Mouse (Mus musculus) thymus, postnatal 10 days (tissue): ENCODE data around the gene Cfap299.

ENCODE experiments used
- DNase-seq, 2 experiments: peaks; one replicate each; pipeline ENCODE4 v3.0.0; 2021; ENCODE audit warnings: low spot score in 2 of 2

Cfap299 gene

DNA sequence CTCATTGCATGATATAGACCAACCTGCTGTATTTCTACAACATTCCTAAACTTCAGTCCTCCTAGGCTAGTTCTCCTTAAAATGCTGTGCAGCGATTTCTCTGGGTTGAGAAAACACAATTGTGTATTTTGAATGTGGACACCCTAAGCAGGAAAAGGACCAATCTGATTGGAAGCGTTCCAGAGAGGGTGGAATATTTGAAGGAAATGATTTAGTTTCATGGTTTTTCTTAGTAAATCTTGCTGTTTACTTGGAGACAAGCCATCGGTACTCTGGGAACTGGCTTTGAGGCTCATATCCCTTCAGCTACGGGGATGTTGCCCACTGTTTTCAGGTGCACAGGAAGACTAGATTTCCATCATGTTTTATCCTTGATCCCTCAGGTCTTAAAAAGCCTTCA lies 288.3 kb downstream of the Cfap299 start:
- DNase-seq: no peak

DNA sequence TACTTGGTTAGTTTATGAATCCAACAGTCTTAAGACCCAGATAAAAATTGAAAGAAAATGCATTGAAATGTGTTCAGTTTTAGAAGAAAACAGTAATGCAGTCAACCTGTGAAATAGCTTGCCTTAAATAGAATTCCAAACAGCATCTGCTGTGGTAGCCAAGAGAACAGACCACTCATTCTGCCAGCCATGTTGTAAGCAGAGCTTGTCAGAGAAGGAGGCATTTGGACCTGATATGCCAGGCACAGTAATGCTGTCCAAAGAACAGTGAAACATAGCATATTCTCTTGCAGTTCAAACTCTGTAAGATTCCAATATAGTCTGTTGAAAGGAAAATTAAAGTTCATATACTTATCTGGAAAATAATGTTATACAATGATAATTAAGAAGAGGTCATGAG lies 321.2 kb downstream of the Cfap299 start:
- DNase-seq: no peak

DNA sequence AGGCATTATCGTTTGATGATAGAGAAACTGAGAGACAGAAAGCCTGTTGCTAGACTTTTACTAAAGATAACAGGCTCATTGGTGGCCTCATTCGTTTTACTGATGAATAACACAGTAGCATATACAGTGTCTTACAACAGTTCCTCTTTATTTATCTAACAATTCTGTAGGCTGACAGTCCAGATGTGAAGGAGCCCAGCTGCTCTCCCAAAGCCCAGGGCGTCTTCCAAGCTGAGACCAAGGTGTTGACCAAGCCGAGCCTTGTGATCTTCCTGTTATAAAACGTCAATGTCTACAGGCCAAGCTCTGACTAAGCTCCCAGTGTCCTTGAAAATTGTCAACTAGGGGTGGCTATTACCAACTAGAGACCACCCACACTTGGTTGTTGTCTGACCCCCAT lies 321.9 kb downstream of the Cfap299 start:
- no peak for DNase-seq

DNA sequence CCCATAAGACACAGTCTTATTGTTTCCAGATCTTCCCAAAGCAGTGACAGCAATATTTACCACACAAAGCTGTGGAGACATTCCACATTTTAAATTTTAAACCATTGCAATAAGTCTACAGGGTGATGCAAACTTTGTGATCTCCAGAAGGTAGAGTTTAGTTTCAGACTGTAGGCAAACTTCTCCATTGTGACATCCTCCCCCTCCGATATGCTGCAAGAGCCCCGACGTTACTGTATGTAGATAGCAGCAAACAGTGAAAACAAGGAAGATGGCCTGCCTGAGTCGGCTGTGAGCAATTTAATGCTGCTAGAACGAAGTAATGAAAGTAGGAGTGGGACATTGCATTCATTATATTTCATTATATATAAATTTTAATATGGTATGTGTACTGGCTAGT lies 359.1 kb downstream of the Cfap299 start:
- no peak for DNase-seq

DNA sequence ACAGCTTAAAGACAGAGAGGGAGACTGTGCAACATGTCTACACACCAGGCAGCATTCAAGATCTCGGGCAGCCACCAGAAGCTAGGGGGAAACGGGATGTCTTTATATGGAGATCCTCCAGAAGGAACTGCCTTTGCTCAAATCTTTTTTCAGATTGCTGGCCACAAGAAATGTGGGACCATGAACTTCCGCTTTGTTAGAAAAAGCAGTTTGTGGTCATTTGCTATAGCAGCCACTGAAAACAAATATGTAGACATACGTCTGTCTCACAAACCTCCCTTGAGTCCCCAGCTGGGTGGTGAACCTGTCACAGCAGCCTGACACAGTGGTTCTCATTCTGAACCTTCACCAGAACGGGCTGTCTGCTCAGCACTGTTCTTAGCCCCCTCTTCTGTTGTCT lies 363.0 kb downstream of the Cfap299 start:
- no peak for DNase-seq

DNA sequence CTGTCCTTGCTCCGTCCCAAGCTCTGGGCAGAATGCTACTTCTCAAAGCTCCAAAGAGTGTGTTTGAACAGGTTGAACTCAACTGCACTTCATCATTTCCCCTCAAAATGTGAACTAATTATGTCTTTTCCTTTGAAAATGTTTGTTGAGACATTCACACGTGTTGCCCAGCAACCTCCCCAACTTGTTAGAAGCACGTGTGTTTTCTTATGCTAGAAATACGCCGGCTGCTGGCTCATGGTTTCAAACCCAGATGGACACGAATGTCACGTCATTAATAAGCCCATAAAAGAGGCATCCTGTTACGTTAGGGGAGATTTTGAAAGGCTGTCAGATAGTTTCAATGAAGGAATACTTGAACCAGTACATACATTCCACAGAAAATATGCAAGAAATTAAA lies 367.2 kb downstream of the Cfap299 start:
- no peak for DNase-seq

DNA sequence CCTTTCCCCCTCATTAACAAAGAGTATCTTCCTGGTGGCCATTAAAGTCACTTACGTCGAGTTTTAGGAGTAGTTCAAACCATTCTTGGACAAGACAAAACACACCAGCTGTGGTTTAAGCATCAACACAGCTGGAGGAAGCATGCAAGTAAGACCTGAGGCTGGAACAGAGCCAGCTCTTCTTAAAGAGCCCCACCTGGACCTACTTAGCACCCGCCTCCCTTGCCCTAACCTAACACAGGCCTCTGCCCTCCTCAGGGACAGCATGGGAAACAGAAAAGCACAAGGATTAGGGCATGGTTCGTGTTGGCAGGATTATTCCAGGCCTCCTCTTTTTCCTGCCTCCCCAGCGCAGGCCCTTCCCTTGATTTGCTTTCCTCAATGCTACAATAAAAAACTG lies 374.9 kb downstream of the Cfap299 start:
- DNase-seq: no peak

DNA sequence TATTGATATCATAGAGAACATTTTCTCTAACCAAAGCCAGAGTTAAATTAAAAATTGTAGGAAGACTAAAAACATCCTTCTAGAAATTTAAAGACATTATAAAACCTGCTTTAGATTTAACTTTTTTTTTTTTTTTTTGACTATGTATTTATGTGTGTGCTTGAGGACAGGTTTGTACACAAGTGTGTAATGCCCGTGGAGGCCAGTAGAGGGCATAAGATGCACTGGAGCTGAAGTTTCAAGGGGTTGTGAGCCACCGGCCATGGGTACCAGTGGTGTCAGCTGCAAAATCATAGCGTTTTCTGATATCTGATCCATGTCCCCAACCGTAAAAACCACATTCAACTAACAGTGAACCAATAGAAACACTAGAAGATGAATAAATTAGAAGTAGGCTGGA lies 377.5 kb downstream of the Cfap299 start:
- DNase-seq: no peak

DNA sequence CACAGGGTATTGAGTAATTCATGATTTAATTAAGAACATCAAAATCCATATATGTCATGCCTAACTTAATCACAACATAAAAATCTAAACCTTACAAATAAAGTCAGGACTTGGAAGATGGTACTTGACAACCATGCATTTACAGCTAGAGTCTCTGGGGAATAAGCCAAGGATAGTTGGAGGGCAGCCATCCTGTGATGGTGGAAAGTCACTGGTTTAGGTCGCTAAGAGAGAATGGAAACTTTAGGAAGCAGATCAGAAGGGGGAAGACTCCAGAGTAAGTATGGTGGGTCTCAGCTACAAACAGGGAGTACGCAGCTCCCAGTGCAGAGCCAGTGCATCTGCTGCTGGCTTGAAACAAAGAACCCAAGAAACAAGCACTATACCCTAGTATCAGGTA lies 386.3 kb downstream of the Cfap299 start:
- no peak for DNase-seq

DNA sequence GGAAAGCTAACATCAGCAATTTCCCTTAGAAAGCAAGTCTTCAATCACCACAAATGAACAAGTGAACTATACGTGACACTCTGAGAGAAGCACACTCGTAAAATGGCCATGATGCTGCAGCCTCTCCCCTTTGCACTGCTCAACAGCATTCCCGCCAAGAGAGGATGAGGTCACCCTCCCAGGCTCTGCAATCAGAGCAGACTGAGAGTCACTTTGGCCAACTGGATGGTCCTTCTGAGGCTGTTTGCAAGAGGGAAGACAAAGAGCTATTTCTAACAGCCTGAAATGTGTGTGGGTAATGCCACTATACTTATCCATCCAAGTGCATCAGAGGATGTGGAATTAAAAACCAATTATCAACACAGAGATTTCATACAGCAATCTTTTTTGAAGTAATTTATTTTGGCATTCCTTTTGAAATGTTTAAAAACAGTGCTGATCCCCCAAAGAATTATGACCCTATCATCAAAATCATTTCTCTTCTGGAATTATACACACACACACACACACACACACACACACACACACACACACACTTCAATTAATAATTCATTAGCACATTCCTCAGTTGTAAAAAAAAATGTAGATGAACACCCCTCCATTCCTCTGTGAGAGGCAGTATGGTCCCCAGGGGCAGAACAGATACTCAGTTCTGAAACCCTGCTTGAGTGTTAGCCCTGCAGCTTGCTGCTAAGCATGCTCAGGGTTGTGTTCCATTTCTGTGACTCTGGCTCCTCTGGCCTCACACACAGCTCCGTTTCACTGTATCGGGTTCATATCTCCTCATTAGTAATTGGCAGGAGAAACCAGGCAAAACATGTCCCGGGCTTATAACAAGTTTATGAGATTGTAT lies 403.3 kb downstream of the Cfap299 start:
- DNase-seq: no peak

DNA sequence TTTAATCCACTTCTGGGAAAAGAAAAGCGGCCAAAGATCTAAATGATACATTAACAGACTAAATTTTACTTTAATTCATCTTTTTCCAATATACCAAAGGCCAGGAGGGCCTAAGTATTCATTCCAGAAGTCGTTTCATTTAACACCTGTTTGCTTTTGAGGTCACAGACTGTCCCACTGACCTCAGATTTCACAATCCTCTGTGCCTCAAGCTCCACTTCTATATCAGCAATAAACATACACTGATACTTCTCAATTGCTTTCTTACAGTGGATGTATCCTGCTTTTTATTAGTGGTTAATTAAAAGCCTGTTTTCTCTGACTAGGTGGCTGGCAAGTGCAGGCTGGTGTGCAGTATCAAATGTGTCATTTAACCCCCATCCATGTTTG lies 403.9 kb downstream of the Cfap299 start:
- no peak for DNase-seq

DNA sequence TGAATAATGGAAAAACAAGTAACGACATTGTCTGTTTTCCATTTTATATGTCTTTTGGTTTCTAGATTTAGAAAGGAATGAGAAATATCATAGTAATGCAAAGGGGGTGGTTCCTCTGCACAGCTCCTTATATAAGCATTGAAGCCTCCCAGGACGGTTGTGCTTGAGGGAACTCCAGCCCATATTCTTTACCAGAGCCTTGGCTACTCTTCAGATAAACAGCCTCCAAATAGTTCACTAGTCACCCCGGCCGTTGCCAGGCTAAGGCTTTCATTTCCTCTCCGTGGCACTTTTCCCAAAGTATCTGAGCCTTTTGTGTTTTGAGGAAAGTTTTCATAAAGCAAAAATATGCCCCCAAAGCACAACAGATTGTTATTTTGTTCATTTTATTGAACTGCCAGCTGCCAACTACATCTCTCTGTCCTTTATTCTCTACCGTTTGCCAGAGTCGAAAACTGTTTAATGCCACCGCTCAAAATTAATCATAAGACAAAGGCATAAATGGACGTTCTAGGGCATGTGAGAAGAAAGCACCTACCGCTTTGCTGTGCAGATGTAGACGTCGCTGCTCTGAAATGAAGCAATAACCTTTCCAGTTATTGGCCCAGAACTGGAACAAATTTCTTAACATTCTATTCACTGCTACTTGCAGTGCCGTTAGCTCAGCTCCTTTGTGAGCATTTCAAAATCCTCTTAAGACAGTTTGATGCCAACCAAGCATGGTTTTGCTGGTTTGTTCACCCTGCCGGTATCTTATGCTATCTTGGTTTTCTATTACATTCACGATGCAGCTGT lies 433.0 kb downstream of the Cfap299 start:
- no peak for DNase-seq

DNA sequence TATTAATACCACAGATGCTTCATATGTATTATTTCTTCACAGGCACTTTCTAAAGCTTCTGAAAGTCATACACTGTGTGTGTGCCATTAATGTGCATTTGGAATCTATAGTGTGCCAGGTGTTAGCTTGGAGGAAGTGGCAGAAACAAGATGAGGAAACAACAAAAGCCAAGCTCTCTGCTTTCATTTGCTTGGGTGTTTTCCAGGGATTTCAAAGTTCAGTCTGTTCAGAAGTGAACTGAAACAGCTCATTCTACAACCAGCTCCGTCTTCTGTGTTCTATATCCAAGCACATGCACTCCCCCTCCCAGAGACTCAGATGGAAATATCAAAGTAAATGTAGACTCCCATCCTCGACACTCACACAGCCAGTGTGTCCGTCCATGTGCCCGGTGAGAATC lies 449.5 kb downstream of the Cfap299 start:
- no peak for DNase-seq

DNA sequence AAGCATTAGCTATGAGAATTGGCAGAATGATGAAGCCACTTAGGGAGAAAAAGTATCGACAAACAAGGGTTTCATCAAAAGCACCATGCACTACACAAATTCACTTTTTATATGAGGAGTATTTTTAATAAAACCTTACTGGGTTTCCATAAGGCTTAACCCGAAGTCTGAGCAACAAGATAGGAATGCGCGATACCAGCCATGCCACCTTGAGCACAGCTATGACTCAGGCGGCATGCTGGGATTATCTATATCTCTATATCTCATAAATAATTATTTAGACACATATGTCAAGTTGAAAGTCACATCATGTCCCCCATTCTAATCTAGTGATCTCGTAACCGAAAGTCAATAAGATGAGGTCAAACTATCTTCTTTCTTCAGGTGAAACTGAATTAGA lies 453.0 kb downstream of the Cfap299 start:
- no peak for DNase-seq

DNA sequence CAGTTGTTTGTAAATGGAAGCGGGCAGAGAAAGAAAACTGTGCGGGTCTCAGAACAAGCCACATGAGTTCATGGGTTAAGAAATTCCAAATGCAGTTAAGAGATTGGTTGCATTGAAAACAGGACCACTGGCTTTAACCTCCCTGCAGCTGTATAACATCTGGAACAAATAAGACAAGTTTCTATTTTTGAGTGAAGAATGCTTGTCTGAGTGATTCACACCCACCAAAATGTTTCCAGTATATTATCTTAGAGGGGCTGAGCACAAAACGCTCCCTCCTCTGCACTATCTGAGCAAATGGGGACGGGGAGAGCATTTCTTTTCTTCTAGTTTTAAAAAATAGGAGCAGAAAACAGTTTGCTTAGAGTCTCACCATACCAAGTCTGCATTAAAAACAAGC lies 458.6 kb downstream of the Cfap299 start:
- DNase-seq: no peak

DNA sequence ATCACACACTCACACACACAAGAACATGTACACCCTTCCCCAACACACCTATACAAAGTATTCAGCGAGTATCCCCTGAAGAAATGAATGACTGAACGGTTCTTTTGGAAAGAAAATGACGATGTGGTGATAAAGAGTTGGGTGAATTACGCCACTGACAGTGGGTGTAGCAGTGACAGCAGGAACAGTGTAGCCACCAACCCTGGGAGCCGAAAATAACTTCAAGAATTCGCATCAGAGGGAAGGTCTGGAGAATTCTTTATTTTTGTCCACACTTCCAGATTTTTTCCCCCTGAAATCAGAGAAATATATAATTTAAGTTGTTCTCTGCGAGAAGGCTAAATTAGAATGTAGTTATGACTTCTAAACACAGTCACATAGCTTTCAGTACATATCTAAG lies 459.5 kb downstream of the Cfap299 start:
- DNase-seq: no peak

DNA sequence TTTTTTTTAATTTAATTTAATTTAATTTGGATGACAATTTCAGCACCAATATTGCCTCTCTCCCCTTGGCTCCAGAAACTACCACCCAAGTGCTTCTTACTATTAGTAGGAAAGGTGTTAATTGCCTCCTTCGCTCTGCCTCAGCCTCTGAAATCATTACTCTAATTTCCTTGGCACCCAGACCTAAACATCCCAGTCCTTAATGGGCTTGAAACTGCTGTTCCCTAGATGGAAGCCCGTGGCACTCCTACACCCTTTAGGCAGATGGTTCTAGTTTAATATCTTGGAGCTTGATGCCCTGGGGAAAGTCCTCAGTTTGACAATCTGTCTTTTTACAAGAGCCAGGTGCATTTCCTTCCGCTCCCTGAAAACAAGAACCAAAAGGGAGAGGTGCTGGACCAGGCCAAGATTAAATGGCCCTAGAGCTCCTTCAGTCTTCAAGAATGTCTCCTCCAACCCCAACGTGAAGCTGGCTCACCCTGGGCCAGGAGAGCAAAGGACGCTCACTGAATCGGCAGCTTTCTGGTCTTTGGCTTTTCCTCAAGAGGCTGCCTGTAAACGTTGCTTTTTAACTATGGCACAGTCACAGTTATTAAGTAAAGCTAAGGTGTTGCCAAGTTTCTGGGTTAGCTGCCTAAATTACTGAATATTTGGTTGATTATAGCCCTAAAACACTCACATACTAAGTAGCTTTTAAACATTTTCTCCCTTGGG lies 461.9 kb downstream of the Cfap299 start:
- DNase-seq: no peak

DNA sequence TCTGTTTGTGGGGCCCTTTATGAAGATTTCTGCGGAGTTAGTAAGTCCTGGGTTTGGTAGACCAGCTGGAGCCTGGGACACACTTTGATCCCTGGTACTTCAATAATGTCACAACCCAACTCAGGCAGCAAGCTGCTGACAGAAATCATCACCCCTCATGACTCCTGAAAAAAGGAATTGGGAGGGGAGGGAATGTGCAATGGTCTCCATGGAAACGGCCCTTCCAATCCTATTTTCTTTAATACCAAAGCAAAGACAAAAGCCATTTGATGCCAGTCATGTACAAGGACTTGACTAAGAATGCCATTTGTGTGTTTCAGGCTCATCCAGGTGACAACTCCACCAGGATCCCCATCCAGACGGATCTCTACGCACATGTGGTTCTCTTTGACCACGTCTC lies 472.4 kb downstream of the Cfap299 start:
- DNase-seq: no peak

DNA sequence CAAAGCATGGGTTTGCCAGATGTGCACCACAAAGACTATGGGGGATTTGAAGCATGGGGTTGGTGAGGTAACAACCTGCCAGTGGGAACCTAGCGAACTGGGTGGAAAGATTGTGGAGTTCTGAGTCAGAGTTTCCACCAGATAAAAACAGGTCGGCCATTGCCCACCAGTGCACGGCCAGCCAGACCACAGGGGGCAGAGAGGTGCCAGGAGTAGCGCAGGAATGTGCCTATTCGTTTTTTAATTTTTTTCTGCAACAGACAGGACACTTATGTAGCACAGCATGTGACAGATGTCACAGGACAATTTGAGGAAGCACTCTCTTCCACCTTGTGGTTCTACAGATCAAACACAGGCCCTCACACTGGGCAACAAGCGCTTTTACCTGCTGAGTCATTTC lies 475.7 kb downstream of the Cfap299 start:
- no peak for DNase-seq

DNA sequence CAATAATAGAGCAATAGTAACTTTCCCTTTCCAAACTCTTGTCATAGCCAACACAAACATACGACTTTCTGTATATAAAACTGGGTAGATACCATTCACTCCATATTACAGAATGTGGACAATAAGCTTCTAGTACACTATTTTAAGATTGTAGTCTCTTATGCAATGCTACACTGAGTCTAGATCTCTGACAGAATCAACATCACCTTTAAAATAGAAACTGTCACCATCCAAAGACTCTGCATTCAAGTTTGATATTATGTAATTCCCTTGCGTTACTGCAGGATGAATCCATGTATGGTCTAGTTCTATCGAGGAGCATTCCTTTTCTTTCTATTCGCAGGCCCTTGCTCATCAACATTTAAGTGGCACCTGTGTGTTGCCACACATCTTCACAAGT lies 477.4 kb downstream of the Cfap299 start:
- no peak for DNase-seq

DNA sequence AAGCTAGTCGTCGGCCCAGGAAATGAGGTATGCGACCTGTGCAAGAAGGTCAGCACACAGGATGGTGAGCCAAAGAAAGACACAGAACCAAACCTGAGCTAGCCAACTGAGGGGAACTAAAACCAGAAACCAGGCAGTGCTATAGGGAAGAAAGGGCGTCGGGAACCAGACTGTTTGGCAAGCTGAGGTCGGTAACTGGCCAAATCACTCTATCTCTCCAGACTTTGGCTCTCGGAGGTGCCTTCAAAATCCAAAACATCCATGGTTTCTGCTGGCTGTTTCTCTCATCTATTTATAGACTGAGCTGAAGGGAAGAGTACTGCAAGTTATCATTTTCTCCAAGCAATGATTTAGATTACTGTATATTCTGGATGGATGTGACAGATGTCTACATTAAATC lies 477.9 kb downstream of the Cfap299 start:
- DNase-seq: no peak

DNA sequence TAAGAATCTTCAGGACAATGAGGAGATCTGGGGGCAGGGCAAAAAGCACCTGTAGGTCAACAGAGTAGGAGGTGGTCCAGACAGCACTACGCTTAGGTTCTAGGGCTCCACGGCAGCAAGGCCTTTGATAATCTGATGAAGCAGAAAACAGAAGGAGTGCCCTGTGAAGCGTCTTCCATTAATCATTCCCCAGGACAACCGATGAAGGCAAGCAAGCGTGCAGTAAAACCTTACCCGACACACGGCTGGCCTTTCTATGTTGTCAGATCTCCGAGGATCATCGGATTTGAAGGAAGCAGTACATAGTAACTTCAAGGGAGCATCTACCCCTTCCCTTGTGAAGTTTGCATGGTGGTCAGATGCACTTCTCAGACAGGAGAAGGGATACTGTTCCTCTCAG lies 478.8 kb downstream of the Cfap299 start:
- DNase-seq: no peak

DNA sequence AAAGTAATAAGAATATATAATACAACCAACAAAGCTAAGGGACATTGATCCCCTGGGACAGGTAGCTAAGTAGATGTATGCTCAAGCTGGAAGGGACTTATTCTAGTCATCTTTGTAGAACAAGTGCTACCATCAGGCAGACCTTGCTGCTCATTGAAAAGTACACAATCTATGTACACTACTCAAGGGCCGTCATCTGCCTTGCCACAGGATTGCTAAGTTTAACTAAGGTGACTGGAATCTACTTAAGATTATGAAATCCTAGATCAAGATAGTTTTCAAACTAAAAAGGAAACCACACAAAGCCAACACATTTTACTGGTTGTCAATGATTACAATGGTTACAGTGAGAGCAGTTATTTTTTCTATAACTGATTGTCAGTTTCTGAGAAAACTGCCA lies 483.3 kb downstream of the Cfap299 start:
- no peak for DNase-seq
